Mouse (Mus musculus) heart, postnatal 0 days (tissue): ENCODE results near the gene Cfap97. TPM values are rescaled to one million over a fixed set of nuclear protein-coding genes. Genes with fewer than 3 reads are reported as not detected.
A peak's percentile ranks its signal among the peaks of the same experiment; 100 is the strongest.

ENCODE experiments used
- ATAC-seq: fragments of 200-750 bp; cut with Nextera tagmentation; 2 replicates; pipeline ENCODE4 v1.8.0; 2017; ENCODE audit warnings: low read depth, moderate number of reproducible peaks, moderate library complexity; ENCODE audit not compliant: insufficient read depth
- DNase-seq: peaks from one replicate; pipeline ENCODE4 v3.0.0-alpha.2; 2016; ENCODE audit warnings: low spot score
- H3K27ac ChIP-seq: fragments of 300-500 bp; sonication (generic); 2 replicates; pipeline ENCODE4 v1.5.1; 2014; ENCODE audit warnings: low read depth, mild to moderate bottlenecking
- H3K27me3 ChIP-seq: fragments of 300-500 bp; sonication (generic); 2 replicates; pipeline ENCODE4 v1.6.1; 2014; ENCODE audit warnings: low read length, mixed read lengths; ENCODE audit not compliant: control insufficient read depth, insufficient read depth
- H3K36me3 ChIP-seq: fragments of 300-500 bp; sonication (generic); replicated peaks from 2 replicates; pipeline ENCODE4 v1.6.1; 2014; ENCODE audit warnings: low read length, mixed read lengths; ENCODE audit not compliant: control insufficient read depth, insufficient read depth
- H3K4me1 ChIP-seq: fragments of 300-500 bp; sonication (generic); 2 replicates; pipeline ENCODE4 v1.6.1; 2014; ENCODE audit warnings: antibody characterized with exemption; ENCODE audit not compliant: control insufficient read depth, insufficient read depth
- H3K4me2 ChIP-seq: fragments of 300-500 bp; sonication (generic); 2 replicates; pipeline ENCODE4 v1.6.1; 2014; ENCODE audit warnings: low read depth, mild to moderate bottlenecking, low read length, moderate library complexity
- H3K4me3 ChIP-seq: fragments of 300-500 bp; sonication (generic); 2 replicates; pipeline ENCODE4 v1.5.1; 2014; ENCODE audit warnings: low read depth, low read length
- H3K9ac ChIP-seq: fragments of 300-500 bp; sonication (generic); replicated peaks from 2 replicates; pipeline ENCODE4 v1.6.1; 2014; ENCODE audit warnings: low read depth, low read length, mixed read lengths
- H3K9me3 ChIP-seq: fragments of 300-500 bp; sonication (generic); replicated peaks from 2 replicates; pipeline ENCODE4 v1.6.1; 2016; ENCODE audit warnings: low read length; ENCODE audit not compliant: control insufficient read depth
- CTCF ChIP-seq: IDR thresholded peaks from 2 replicates; pipeline ENCODE4 v1.5.1; 2016; ENCODE audit warnings: antibody characterized with exemption, control low read depth, low read depth
- EP300 ChIP-seq: IDR thresholded peaks from 2 replicates; pipeline ENCODE4 v1.6.1; 2016; ENCODE audit warnings: antibody characterized with exemption, low read depth
- WGBS: fragments of 180-500 bp; shearing (Covaris S2); extraction: QIAGEN DNeasy Blood & Tissue Kit; methylation state at CpG from one replicate; pipeline ENCODE4 v1.1.7; 2014; 5-methylcytosine and 5-hydroxymethylcytosine counted together
- polyA plus RNA-seq: library from polyadenylated mRNA; unstranded; fragments of >200 nt; fragmentation: Nextera tagmentation; extraction: Ambion mirVana; gene quantifications from 2 replicates; pipeline ENCODE4 v1.2.1, GENCODE M21; 2015
- total RNA-seq: library from RNA; depleted of rRNA; stranded (reverse); fragments of >200 nt; gene quantifications from 2 replicates; pipeline ENCODE4 v1.2.3, GENCODE M21; 2014; ENCODE audit warnings: low replicate concordance

Cfap97 gene
- total and polyA plus RNA-seq, 2 experiments from 2014 or later: 14.8 to 22.0 TPM

GRCm38 (mm10) chr8:46197673-46198072 lies 46.1 kb downstream of the Cfap97 start:
- no peak overlapping the region for H3K4me2 ChIP-seq
- peaks cover 25% of the 10 kb centered on the region for H3K36me3 ChIP-seq
- DNase-seq (no peak), ATAC-seq (no peak)
- TF ChIP-seq CTCF (no peak), EP300 (no peak)
- H3K4me3 ChIP-seq: no peak overlapping the region
- 78% methylated on average over 5 of the region's 5 CpGs for WGBS
- no peaks in the 10 kb centered on the region for H3K9me3 ChIP-seq
- no peak overlapping the region for H3K27ac ChIP-seq
- H3K9ac ChIP-seq: no peak overlapping the region
- H3K27me3 ChIP-seq: no peaks in the 10 kb centered on the region
- H3K4me1 ChIP-seq: no peaks in the 10 kb centered on the region

GRCm38 (mm10) chr8:46202350-46202749 lies 50.8 kb downstream of the Cfap97 start:
- Histone ChIP-seq H3K4me3 (no peak overlapping the region), H3K9me3 (no peaks in the 10 kb centered on the region), H3K27ac (peak overlapping the region; percentile 33; the same call in 1 of the 2 replicates), H3K4me2 (no peak overlapping the region), H3K9ac (no peak overlapping the region), H3K36me3 (peaks cover 26% of the 10 kb centered on the region), H3K27me3 (no peaks in the 10 kb centered on the region), H3K4me1 (0 out of 2 replicates have a peak, but pooled peaks cover 6% of the 10 kb centered on the region)
- TF ChIP-seq EP300 (peak; percentile 28; the same call in 1 of the 2 replicates), CTCF (peak; percentile 53)
- ATAC-seq: peak; percentile 37
- 87% methylated on average over 6 of the region's 6 CpGs for WGBS
- DNase-seq: no peak

GRCm38 (mm10) chr8:46204301-46204700 lies 52.7 kb downstream of the Cfap97 start:
- 62% methylated on average over 3 of the region's 3 CpGs for WGBS
- ATAC-seq: peak; percentile 7; the same call in 1 of the 2 replicates
- TF ChIP-seq CTCF (no peak), EP300 (0 out of 2 replicates have a peak, but pooled peaks have one; percentile 5)
- Histone ChIP-seq H3K4me1 (0 out of 2 replicates have a peak, but pooled peaks cover 6% of the 10 kb centered on the region), H3K4me3 (no peak overlapping the region), H3K4me2 (no peak overlapping the region), H3K27ac (peak overlapping the region; percentile 27; the same call in 1 of the 2 replicates), H3K36me3 (peaks cover 45% of the 10 kb centered on the region), H3K27me3 (no peaks in the 10 kb centered on the region), H3K9ac (no peak overlapping the region), H3K9me3 (no peaks in the 10 kb centered on the region)
- no peak for DNase-seq

- peak overlapping the region; percentile 27 for H3K27ac ChIP-seq
- H3K4me3 ChIP-seq: no peak overlapping the region
- TF ChIP-seq CTCF: no peak
- no peak for TF ChIP-seq EP300
- H3K4me2 ChIP-seq: no peak overlapping the region
- H3K4me1 ChIP-seq: 0 out of 2 replicates have a peak, but pooled peaks cover 6% of the 10 kb centered on the region
- H3K27me3 ChIP-seq: no peaks in the 10 kb centered on the region
- no peak overlapping the region for H3K9ac ChIP-seq
- WGBS: 69% methylated on average over 9 of the region's 9 CpGs
- no peaks in the 10 kb centered on the region for H3K9me3 ChIP-seq
- peaks cover 51% of the 10 kb centered on the region for H3K36me3 ChIP-seq
- DNase-seq (no peak), ATAC-seq (no peak)
These were observed 53.5 kb downstream of the Cfap97 start for GRCm38 (mm10) chr8:46204974-46205640.

GRCm38 (mm10) chr8:46206107-46206506 lies 54.5 kb downstream of the Cfap97 start:
- peak overlapping the region; percentile 67 for H3K4me2 ChIP-seq
- 59% methylated on average over 6 of the region's 6 CpGs for WGBS

More at GRCm38 (mm10) chr8:46206107-46206506, 54.5 kb downstream of the Cfap97 start:
- Histone ChIP-seq H3K4me3 (no peak overlapping the region), H3K27me3 (no peaks in the 10 kb centered on the region), H3K27ac (peak overlapping the region; percentile 58), H3K4me1 (0 out of 2 replicates have a peak, but pooled peaks cover 6% of the 10 kb centered on the region), H3K9ac (peak overlapping the region; percentile 31; the same call in 1 of the 2 replicates), H3K9me3 (no peaks in the 10 kb centered on the region), H3K36me3 (peaks cover 51% of the 10 kb centered on the region)
- no peak for DNase-seq
- TF ChIP-seq CTCF (no peak), EP300 (no peak)
- ATAC-seq: no peak
